Mouse (Mus musculus) erythroblast, adult 5-6 weeks (primary cell): ENCODE data around the gene Kpna4. TPM values are rescaled to one million over a fixed set of nuclear protein-coding genes. Genes with fewer than 3 reads are reported as not detected.
A peak's percentile ranks its signal among the peaks of the same experiment; 100 is the strongest.

Source experiments
- ATAC-seq: replicated peaks from 2 replicates; pipeline ENCODE4 v1.8.0; 2016; ENCODE audit warnings: moderate number of reproducible peaks, mild to moderate bottlenecking, moderate TSS enrichment, inconsistent platforms; ENCODE audit not compliant: poor library complexity, low FRiP score, severe bottlenecking
- total RNA-seq, 2 experiments: library from RNA; stranded (forward) in 1 of 2; stranded (reverse) in 1 of 2; fragments of 150-400 nt in 1 of 2; fragments of 200-764, 138-1000 nt in 1 of 2; gene quantifications; 2 replicates each; pipeline versions ENCODE4 v1.2.3 to v1.2.4; 2015 to 2017; ENCODE audit warnings: low replicate concordance in 2 of 2

Kpna4 gene
- total RNA-seq, 2 experiments from 2014 or later: 21.3 to 29.1 TPM

DNA sequence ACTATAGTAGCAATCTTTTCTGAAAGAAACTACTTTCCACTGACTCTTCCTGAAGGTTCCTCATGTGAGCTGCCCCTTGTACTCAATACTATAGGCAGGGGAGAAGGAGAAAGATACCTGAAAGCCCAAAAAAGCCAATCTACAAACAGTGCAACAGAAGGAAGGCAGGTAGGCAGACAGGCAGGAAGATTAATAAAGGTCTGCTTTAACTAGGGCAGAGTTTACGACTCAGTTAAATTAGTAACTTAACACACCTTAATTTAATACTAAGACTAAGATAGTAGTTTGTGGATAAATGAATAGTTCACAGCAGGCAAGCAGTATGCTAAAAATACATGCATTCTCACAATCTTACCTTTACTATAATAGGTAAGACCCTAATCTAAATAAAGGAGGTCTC lies 12.2 kb downstream of the Kpna4 start:
- ATAC-seq: no peak

DNA sequence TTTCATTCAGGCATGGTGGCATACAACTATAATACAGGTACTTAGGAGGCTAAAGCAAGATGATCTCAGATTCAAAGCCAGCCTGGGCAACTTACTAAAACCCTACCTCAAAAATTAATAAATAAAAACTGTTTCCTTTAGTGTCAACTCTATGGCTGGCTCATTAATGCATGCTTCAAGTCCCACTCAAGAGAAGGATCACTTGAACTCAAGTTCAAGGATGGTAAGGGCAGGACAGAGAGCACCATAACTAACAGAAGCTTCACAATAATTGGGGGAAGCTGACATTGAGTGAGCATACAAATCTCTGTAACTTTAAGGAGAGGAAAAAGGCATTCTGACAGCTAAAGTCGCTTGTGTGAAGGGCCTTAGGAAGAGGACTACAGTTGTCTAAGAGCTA lies 13.0 kb downstream of the Kpna4 start:
- ATAC-seq: no peak

DNA sequence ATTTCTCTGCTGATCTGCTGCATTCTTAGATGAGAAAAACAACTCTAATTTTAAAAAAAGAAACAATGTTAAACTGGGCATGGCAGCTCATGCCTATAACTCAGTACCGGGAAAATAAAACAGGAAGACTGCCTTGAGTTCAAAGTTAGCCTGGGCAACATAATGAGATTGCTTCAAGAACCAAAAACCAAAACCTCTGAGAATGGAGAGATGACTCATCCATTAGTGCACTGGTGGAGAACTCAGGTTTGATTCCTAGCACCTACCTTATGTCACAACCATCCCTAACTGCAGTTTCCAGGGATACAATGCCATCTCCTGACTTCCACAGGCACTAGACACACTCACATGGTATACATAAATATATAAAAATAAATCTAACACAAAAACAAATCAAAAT lies 17.8 kb downstream of the Kpna4 start:
- no peak for ATAC-seq

DNA sequence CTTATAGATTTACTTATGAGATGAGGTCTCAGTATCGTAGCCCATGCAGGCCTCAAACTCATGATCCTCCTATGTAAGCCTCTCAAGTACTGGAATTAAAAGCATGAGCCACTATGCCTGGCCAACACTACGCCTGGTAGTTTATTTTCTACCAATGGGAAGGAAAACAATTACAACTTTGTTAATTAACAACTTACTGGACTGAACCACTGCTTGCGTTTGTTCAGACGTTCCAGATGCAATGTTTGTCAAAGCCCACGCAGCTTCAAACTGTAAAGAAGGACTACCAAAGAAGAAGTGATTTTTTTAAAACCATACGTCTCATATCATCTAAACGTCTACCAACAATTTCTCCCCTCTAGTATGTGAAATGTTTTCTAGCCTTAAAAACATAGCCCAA lies 32.5 kb downstream of the Kpna4 start:
- no peak for ATAC-seq

DNA sequence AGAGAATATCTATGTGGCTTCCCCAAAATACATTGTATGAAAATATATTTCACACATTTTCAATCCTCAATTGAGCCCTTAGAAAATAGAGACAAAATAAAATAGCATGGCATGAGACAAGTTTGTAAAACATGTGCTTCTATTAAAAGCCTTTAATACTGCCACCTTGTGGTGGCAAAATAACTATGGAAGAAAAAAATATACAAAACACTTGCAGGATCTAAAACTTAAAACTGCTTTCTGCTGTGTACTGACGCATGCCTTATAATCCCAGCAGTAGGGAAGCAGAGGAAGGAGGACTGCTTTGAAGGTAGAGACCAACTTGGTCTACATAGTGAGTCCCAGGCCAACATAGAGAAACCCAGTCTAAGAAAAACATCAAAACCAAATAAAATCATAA lies 62.9 kb downstream of the Kpna4 start:
- peak; percentile 70 for ATAC-seq

DNA sequence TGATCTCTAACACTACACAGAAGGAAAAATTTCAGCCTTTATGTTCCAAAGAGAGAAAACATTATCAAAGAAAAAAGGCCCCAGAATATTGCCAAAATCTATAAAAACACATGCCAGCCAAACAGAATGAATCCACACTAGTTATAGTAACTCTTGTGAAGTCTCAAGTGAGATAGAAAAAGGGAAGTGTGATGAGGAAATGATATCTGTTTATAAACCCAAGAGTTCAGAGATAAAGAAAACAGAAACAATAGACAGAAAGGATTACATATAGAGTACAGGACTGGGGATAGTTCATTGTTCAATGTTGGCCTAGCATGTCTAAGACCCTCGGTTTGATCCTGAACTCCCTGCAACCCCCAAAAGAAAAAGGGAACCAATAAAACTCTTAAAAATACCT lies 64.1 kb downstream of the Kpna4 start:
- ATAC-seq: no peak

DNA sequence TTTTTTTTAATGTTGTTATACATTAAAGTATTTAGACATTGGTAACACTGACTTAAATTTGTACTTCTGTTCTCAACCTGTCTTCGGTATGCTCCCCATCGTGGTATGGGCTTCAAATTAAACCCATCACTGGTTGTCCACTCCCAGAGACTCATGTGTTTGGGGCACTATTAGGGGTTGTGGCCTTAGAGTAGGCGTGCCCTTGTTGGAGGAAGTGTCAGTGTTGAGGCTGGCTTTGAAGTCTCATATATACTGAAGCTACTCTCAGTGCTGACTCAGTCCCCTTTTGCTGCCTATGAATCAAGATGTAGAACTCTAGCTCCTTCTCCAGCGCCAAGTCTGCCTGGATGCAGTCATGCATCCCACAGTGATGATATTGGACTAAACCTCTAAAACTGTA lies 66.2 kb downstream of the Kpna4 start:
- no peak for ATAC-seq

DNA sequence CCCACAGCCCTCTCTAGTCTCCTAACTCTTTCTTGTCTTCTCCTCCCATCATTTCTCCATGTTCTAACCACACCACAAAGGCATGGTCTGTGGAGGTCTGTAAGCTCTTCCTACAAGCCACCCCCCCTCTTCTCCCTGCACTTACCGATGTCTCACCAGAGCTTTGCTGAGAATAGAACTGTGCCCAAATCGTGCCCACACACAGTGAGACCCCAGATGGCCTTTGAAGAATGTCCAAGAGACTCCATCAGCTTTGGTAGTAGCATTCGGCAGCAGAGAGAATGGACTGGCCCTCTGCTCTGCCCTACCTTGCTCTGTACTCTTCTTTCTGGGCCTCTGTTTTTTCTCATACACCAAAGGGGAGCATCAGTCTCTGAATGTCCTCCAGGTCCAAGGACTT lies 71.0 kb downstream of the Kpna4 start:
- no peak for ATAC-seq

DNA sequence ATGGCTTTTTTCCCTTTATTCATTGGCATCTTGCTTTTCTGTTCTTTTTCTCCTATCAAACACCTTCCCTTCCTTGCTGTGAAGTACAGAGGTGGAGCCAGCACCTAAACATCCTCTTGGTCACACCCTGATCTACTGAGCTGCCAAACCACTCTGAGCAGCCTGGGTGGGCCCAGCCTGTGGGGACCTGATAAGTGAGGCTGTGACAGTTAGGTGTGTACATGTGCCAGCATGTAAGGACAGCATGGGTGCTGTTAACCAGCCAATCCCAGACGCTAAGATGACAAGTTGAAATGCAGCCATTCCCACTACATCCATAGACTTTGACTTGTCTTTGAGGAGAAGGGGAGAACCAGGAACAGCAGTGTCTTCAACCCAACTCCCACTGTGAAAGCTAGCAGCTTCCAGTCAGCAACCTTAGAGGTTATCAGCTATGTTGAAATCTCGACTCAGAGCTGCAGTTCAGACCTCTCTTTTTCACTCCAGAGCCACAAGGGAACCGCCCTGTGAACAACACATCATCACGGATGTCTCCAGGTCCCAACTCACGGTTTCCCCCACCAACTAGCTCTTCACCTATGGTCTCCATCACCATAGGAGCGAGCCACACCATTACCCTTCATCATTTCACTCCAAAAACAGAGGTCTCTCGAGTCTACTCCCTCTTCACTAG lies 72.0 kb downstream of the Kpna4 start:
- peak; percentile 93 for ATAC-seq

DNA sequence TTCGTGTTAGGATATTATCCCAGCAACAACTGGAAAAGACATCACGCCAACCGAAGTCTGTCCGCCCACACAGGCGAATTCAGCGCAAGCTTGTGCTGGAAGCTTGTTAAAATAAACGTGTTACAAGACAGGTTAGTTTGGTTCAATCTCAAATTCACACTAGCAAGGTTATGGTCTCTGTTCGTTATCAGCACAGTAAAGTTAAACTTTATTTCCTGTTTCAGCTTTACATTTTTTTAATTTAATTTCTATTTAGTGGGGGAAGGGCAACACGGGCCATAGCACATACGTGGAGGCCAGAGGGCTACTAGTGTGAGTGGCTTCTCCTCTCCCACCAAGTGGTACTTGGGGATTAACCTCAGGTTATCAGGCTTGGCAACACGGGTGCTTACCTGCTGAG lies 75.0 kb downstream of the Kpna4 start:
- ATAC-seq: no peak

DNA sequence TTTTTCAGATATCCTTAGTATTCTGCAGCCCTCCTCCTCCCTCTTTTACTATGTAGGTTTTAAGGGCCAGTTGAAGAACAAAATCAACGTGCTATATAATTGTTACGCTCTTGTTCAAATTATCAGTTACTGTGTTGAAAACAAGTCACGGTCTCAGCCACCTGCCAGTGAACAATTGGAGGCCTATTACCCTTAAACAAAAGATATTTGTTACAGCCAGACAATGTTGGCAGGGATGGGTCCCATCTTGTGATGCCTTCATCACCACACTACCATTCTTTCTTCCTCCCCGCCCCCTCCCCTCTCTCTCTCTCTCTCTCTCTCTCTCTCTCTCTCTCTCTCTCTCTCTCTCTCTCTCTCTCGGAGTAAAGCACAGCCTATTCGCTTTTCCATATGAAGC lies 77.9 kb downstream of the Kpna4 start:
- ATAC-seq: no peak

DNA sequence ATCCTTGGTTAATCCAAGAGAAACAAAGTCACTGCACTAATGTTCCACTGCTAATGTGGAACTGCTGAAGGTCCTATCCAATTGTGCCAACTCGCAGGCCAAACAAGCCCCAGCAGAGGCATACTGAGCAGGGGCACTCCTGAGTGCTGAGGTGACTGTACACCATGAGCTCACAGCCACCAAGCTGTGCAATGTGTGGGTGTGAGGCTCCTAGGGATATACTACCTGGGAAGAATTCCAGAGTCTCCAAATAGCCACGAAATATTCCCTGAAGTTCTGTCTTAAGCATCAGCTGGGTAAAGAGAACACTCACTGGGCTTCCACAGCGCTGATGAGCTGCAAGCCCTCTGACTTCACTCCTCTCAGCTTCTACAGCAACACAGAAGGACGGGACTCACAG lies 79.2 kb downstream of the Kpna4 start:
- no peak for ATAC-seq

DNA sequence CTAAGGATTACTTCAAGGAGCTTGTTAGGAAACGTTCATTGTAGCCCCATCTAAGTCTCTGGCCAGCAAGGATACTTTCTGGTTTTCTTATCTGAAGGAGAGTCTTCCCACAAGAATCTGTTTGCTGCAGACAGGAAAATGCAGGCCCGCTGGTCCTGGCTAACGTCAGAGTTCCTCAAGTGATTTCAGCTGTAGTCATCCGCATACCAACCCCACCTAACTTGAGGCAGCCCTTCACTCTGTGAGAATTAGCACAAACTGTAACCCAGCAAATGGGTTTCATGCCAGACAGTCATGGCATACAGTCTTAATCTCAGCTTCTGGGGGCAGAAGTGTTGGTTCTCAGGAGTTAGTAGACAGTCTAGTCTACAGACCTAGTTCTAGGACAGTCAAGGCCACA lies 80.4 kb downstream of the Kpna4 start:
- 0 out of 2 replicates have a peak, but pooled peaks have one; percentile 21 for ATAC-seq

DNA sequence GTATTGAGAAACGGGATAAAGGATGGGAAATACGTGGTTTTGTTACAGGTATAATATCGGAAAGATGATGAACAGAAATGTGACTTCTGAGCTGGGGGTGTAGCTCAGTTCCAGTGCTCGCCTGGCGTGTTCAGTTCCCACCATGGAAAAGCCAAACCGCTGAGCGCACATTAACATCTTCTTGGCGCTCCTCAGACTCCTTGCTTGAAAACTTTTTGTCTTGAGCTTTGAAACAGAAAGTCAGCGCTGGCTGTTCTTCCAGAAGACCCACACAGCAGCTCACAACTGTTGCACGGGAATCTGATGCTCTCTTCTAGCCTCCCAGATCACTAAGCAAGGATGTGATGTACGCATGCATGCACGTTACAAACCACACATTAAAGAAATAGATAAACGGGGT lies 81.2 kb downstream of the Kpna4 start:
- no peak for ATAC-seq

DNA sequence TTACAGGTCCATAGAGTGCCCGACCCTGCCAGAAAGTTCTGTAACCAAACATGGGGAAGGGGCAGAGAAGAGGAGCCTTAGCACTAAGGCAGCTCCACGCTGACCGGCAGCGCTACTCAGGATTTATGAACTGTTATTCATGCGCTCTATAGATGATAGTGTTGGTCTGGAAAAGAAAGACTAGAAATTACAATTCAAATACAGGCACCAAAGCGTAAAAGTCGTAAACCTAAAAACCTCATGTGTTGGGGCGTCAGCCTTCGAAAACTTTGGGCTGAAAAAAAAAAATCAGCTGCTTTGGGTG lies 81.6 kb downstream of the Kpna4 start:
- ATAC-seq: peak; percentile 26

DNA sequence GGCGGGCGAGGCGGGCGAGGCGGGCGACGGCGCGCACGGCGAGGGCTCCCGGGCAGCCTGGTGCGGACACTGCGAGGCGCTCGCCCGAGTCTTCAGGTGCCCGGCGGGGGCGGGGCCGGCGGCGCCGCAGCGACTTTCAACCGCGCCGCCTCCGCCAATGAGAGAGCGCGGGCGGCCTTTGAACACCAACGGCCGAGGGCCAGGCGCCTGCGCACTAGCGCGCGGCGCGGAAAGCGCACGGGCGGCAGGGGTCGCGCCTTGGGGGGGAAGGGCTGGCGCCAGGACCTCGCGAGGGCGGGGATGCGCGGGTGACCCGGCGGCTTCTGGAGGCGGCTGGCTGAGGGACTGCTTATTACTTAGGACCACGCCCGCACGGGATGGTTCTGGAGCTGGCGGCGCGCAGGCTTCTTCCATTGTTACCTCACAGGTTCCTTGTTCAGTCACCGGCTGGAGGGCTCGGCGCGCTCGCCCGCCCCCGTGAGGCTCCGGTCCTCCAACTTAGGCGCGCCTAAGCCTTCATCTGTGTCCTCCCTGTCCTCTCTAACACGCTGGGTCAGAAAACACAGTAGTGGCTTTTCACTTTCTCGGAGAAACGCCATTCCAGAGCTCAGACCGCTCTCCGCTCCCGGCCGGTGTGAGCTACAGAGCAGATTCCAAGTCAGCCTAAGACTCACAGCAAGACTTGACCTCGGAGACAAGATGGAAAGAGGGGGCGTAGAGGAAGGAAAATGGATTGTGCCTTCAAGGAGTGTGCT lies 82.1 kb downstream of the Kpna4 start, which contains the start of gene Trim59:
Gene Trim59 (minus strand): TSS at position 111 of the 755 bp plus-strand sequence.
- peak; percentile 70 for ATAC-seq

DNA sequence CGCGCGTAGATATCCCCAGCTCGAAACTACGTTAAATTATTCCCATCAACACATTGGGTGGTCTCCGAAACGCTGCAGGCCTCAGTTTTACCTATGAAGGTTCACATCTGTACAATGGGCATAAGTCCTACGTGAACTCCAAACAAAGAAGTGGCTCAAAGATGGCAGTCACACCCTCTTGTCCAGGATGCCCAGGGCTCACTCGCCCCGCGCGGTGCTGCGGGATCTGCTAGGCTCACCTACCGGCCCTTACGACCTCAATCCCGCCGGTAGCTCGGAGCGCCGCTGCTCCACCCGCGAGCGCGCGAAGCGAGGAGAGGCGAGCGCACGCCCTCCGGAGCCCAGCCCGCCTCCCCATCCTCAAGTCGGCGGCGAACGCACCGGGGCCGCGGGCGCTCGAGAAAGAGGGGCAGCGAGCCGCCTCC lies 82.7 kb downstream of the Kpna4 start:
- peak; percentile 34 for ATAC-seq

DNA sequence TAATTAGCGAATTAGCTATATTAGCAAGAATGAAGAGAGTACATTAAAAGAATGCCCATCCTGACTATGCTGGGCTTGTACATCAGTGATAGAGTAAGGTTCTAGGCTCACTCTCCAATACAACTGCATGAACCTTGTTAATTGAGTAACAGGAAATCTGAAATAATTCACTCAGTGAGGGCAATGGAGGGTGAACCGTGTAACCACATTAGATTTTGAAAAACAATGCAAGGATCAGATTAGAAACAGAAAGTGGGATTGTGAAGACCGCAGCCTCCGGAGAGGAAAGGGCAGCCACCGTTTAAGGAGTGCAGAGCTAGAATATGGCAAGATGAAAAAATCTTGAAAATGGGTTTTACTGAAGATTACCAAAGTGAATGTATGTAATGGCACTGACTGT lies 85.6 kb downstream of the Kpna4 start:
- ATAC-seq: no peak

DNA sequence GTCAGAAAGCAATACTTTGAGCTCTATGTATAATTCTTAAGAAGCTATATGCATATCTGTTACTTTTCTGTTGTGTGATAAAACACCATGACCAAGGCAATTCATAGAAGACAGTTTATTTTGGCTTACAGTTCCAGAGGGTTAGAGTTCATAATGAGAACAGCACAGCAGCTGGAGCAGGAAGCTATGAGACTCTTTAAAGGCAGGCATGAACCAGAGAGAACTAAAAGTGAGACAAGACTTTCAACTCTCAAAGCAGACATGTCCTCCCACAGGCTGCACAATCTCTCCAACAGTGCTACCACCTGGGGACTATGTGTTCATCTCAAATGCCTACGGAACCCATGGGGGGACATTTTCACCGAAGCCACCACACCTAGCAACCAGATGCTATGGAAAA lies 86.8 kb downstream of the Kpna4 start:
- ATAC-seq: no peak

DNA sequence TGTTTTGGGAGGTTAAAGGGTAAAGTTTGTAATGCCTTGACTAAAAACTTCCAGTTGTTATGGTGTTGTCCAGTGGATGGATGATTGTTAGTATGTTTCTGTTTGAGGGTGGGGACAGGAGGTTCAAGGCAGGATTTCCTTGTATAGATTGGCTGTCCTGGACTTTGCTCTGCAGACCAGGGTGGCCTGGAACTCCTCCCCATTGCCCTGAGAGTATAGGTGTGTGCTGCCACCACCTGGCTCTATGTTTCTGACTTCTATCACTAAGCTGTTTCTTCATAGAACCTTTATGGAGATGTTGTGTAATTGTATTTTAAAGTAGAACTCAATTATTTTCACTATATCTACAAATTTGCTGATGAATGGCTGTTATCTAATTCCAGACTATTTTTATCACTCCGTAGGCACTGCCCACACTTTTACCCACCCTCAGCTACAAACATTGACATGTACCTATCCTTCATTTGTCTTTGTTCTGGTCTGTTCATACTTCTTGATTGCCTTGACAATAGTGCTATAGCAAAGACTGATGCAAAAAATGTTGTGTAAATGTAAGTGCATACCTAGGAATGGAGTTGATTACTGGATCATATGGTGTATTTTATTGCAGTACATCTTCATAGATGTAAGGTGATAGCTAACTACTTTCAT lies 100.7 kb downstream of the Kpna4 start:
- no peak for ATAC-seq

DNA sequence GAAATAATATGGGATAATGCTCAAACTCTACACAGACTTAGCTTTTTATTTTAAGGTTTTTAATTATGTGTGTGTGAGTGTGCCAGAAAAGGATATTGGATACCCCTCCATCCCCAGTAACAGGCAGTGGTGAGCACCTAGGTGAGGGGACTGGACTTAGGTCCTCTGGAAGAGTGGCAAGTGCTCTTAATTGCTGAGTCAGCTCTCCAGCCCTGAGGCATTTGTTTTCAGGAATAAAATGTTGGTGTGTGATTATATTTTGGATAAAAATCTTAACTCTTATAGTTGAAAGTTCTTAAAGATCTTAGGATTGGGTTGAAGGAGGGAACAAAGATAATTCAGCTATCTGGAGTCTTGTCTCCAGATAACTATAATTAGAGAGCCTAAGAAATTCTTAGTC lies 106.1 kb downstream of the Kpna4 start:
- no peak for ATAC-seq
